Mouse (Mus musculus) heart, embryonic 14.5 days (tissue): ENCODE results near the gene Accsl. TPM values are rescaled to one million over a fixed set of nuclear protein-coding genes. Genes with fewer than 3 reads are reported as not detected.

ENCODE experiments used
- ATAC-seq: fragments of 200-750 bp; cut with Nextera tagmentation; 2 replicates; pipeline ENCODE4 v1.8.0; 2017; ENCODE audit warnings: low read depth, moderate TSS enrichment; ENCODE audit not compliant: insufficient number of reproducible peaks, insufficient read depth, low FRiP score
- H3K27ac ChIP-seq, 2 experiments: fragments of 200-500 bp in 1 of 2; fragments of 300-500 bp in 1 of 2; sonication (generic) in 1 of 2; replicated peaks in 1 of 2; 2 replicates each; pipeline ENCODE4 v1.5.1; 2012 to 2014; ENCODE audit warnings: low read depth in 2 of 2, low read length in 2 of 2, control low read depth in 1 of 2, mild to moderate bottlenecking in 1 of 2, mixed read lengths in 1 of 2; ENCODE audit not compliant: control insufficient read depth in 1 of 2, insufficient read depth in 1 of 2
- H3K27me3 ChIP-seq: fragments of 300-500 bp; sonication (generic); 2 replicates; pipeline ENCODE4 v1.6.1; 2014; ENCODE audit warnings: mild to moderate bottlenecking, low read length, control low read depth; ENCODE audit not compliant: control insufficient read depth, insufficient read depth
- H3K36me3 ChIP-seq: fragments of 300-500 bp; sonication (generic); 2 replicates; pipeline ENCODE4 v1.6.1; 2014; ENCODE audit warnings: mild to moderate bottlenecking, control low read depth, low read length, mixed read lengths; ENCODE audit not compliant: control insufficient read depth, insufficient read depth
- H3K4me1 ChIP-seq, 2 experiments: fragments of 200-500 bp in 1 of 2; fragments of 300-500 bp in 1 of 2; sonication (generic) in 1 of 2; 2 replicates each; pipeline ENCODE4 v1.6.1; 2012 to 2014; ENCODE audit warnings: low read length in 2 of 2, control low read depth in 1 of 2, mixed read lengths in 1 of 2; ENCODE audit not compliant: control insufficient read depth in 2 of 2, insufficient read depth in 2 of 2
- H3K4me2 ChIP-seq: fragments of 300-500 bp; sonication (generic); 2 replicates; pipeline ENCODE4 v1.6.1; 2014; ENCODE audit warnings: mild to moderate bottlenecking, low read length
- H3K4me3 ChIP-seq, 2 experiments: fragments of 200-500 bp in 1 of 2; fragments of 300-500 bp in 1 of 2; sonication (generic) in 1 of 2; 2 replicates each; pipeline ENCODE4 v1.5.1; 2012 to 2014; ENCODE audit warnings: low read length in 2 of 2, mild to moderate bottlenecking in 2 of 2, control low read depth in 1 of 2, low read depth in 1 of 2, moderate library complexity in 1 of 2; ENCODE audit not compliant: control insufficient read depth in 1 of 2, insufficient read depth in 1 of 2
- H3K9ac ChIP-seq: fragments of 300-500 bp; sonication (generic); 2 replicates; pipeline ENCODE4 v1.6.1; 2014; ENCODE audit warnings: mild to moderate bottlenecking, low read length
- H3K9me3 ChIP-seq: fragments of 300-500 bp; sonication (generic); 2 replicates; pipeline ENCODE4 v1.6.1; 2016; ENCODE audit warnings: low read length, control low read depth; ENCODE audit not compliant: control insufficient read depth
- WGBS: fragments of 180-500 bp; shearing (Covaris S2); extraction: QIAGEN DNeasy Blood & Tissue Kit; methylation state at CpG from one replicate; pipeline ENCODE4 v1.1.7; 2014; 5-methylcytosine and 5-hydroxymethylcytosine counted together
- polyA plus RNA-seq: library from polyadenylated mRNA; unstranded; fragments of >200 nt; fragmentation: Nextera tagmentation; extraction: Ambion mirVana; gene quantifications from 2 replicates; pipeline ENCODE4 v1.2.1, GENCODE M21; 2014

The Accsl gene
- polyA plus RNA-seq, 1 experiment from 2014 or later: not detected

DNA sequence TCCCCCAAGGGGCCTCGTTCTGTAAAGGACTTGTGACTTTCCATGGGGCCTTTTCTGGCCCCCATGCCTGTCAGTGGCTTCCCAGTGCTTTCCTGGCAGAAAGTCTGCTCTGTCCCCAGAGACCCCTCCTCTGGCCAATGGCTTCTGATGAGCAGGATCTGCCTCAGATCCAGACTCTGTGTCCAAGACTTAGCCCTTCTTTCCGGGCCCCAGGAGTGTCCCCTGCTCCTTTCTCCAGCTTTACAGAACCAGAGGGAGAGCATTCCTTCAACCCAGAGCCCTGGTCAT is 5.2 kb upstream of the Accsl start:
- Histone ChIP-seq H3K27ac (no peak overlapping the region), H3K9ac (no peak overlapping the region), H3K9me3 (no peaks in the 10 kb centered on the region), H3K27me3 (no peaks in the 10 kb centered on the region), H3K36me3 (no peaks in the 10 kb centered on the region), H3K4me1 (peaks cover 10 to 12% of the 10 kb centered on the region in 2 experiments; a peak in 2 of 4 replicates), H3K4me3 (no peak overlapping the region), H3K4me2 (no peak overlapping the region)
- ATAC-seq: no peak
- 24% methylated on average over 2 of the region's 2 CpGs for WGBS

DNA sequence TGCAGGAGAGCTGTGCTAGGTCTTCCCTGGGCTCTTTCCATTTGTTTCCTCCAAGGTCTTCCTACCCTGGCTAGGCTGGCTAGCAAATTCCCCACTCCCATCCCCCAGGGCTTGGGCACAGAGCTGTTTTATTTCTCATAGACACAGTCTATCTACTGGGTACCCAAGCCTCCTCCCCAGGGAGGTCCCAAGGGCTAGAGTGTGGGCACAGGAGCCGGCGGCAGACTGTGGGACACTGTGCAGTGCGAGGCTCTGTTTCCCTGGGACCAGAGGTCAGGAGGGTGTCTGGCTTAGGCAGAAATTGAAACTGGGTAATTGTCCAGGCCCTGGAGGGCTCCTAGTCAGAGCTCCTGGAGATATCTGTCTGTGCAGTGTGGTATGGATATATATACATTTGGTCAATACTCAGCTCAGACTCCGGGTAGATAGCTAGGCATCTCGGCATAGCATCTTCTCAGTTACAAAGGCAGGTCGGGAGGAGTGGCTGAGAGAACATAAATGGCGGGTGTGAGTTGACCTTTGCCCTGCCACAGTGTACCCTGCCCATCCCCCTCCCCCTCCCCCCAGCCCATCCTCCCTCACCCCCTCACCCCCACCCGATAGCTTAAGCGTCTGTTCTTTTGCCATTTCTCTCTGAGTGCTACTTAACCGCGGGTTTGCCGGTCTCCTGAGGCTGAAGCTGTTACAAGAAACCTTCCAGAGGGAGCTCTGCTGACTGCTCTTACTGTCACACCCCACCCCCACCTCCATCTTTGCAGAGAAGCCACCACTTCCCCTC is 4.7 kb upstream of the Accsl start:
- Histone ChIP-seq H3K4me3 (no peak overlapping the region), H3K4me2 (no peak overlapping the region), H3K36me3 (no peaks in the 10 kb centered on the region), H3K27me3 (peaks cover under 1% of the 10 kb centered on the region; the same call in 1 of the 2 replicates), H3K9me3 (no peaks in the 10 kb centered on the region), H3K4me1 (peaks cover 10 to 12% of the 10 kb centered on the region in 2 experiments; a peak in 2 of 4 replicates), H3K9ac (no peak overlapping the region), H3K27ac (no peak overlapping the region)
- no peak for ATAC-seq
- 26% methylated on average over 12 of the region's 12 CpGs for WGBS

DNA sequence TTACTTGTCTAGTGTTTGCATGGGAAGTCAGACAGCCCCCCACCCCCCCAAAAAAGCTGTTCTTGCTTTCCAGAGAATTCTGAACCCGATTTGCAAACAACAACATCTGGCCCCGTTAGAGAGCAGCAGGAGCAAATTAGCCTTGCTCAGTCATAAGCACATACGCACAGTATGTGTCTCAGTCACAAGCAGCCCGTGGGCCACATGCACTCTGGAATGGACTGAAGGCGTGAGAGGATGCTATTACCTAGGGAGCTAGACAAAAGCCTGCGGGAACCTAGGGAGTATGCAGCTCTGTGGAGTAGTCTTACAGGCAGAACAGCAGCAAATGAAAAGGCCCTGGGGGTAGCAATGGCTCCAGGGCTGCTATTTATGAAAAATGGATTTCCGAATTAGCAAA is 3.3 kb upstream of the Accsl start:
- ATAC-seq: no peak
- WGBS: 85% methylated on average over 7 of the region's 7 CpGs
- no peak overlapping the region for H3K4me3 ChIP-seq
- no peak overlapping the region for H3K4me2 ChIP-seq
- no peak overlapping the region for H3K9ac ChIP-seq
- H3K9me3 ChIP-seq: no peaks in the 10 kb centered on the region
- no peaks in the 10 kb centered on the region for H3K36me3 ChIP-seq
- peaks cover 8 to 12% of the 10 kb centered on the region in 2 experiments; a peak in 2 of 4 replicates for H3K4me1 ChIP-seq
- H3K27ac ChIP-seq: no peak overlapping the region
- peaks cover 5% of the 10 kb centered on the region; the same call in 1 of the 2 replicates for H3K27me3 ChIP-seq

DNA sequence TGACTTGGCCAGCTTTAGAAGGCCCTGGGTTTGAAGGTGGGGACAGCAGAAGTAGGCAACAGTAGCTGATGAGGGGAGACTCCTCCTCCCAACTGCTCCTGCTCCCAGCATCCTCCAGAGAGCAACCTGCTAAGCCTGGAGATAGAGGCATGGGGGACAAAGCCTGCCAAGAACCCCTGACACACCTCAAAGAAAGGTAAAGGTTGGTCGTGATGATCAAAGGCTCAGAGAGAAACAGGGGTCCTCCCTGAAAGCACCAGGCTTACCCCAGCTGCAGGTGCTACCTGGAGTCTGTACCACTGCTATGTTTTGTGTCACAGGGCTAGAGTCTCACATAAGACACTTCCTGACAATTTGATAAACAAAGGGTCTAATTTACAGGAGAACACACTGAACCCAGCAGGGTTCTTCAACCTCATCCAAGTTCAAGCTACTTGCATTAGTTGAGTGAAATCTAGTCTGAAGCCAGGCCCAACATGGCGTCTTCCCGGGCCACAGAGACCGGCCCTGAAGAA is 2.5 kb upstream of the Accsl start:
- whole genome bisulfite sequencing: 85% methylated on average over 4 of the region's 4 CpGs
- ATAC-seq: no peak

DNA sequence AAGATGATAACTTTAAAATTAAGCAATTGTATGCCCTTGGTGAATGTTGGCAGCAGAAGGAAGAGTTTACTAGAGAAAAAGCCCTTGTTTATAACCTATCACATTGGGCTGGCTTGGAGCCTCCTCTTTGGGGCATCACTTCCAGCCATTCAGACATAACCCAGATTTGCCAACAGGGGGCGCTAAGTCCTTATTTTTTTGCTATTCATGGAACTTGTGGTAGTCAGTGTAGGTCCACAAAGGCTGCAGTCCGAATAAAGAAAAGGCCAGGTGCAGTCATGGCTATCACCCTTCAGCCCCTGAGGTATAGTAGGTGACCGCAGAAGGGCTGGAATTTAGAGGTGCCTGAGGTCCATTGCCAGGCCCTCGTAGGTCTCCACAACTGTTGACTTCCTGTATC is 1.9 kb upstream of the Accsl start:
- Histone ChIP-seq H3K27ac (no peak overlapping the region), H3K9ac (no peak overlapping the region), H3K4me1 (peaks cover 5% of the 10 kb centered on the region in 2 experiments; a peak in 1 of 4 replicates), H3K9me3 (no peaks in the 10 kb centered on the region), H3K27me3 (peaks cover 5% of the 10 kb centered on the region; the same call in 1 of the 2 replicates), H3K4me2 (no peak overlapping the region), H3K36me3 (no peaks in the 10 kb centered on the region), H3K4me3 (no peak overlapping the region)
- no peak for ATAC-seq
- WGBS: 41% methylated on average over 4 of the region's 4 CpGs

More for the DNA sequence above, 2.5 kb upstream of the Accsl start:
- H3K27me3 ChIP-seq: peaks cover 5% of the 10 kb centered on the region; the same call in 1 of the 2 replicates
- H3K9ac ChIP-seq: no peak overlapping the region
- no peak overlapping the region for H3K4me3 ChIP-seq
- no peaks in the 10 kb centered on the region for H3K9me3 ChIP-seq
- H3K36me3 ChIP-seq: no peaks in the 10 kb centered on the region
- peaks cover 6% of the 10 kb centered on the region in 2 experiments; a peak in 1 of 4 replicates for H3K4me1 ChIP-seq
- no peak overlapping the region for H3K27ac ChIP-seq
- no peak overlapping the region for H3K4me2 ChIP-seq

DNA sequence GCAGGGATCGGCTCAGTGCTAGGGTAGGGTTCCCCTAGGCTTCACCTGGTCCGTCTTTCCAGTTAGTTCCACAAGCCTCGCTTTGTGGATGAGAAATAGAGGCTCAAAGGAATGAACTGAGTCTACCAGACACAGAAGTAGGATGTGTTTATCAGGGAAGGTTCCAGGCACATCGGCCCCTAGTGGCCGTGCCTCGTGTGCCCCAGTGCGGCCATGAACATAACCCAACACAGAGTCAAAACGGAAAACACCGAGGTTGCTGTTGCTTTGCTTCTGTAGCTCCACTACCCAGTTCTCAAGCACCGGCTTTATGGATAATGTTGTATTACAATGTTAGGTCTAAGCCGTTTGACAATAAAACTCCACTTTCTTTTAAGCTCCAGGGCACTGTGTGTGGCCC is 391 bp downstream of the Accsl start:
- Histone ChIP-seq H3K4me3 (no peak overlapping the region), H3K4me1 (no peaks in the 10 kb centered on the region), H3K27ac (no peak overlapping the region), H3K9ac (no peak overlapping the region), H3K9me3 (no peaks in the 10 kb centered on the region), H3K36me3 (no peaks in the 10 kb centered on the region), H3K27me3 (peaks cover 5% of the 10 kb centered on the region; the same call in 1 of the 2 replicates), H3K4me2 (no peak overlapping the region)
- ATAC-seq: no peak
- WGBS: 79% methylated on average over 11 of the region's 11 CpGs

DNA sequence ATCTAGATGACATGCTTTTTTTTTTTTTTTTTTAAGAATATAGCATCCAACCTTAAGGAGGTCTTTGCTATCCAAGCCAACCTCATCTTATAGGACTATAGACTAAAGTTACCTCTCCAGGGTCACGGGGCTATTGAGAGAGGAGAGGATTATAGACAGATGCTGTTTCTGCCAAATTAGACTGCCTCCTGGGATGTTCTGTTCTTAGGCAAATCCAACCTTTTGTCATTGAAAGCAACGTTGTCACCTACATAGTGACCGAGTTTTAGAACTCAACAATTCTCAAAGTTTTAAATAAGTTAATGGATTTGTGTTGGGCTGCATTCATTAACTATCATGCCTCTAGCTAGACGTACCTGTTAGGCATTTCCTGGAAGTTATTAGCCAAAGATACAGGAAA is 5.7 kb downstream of the Accsl start:
- no peak for ATAC-seq
- no peak overlapping the region for H3K4me3 ChIP-seq
- no peaks in the 10 kb centered on the region for H3K36me3 ChIP-seq
- no peaks in the 10 kb centered on the region for H3K4me1 ChIP-seq
- H3K27ac ChIP-seq: no peak overlapping the region
- H3K9me3 ChIP-seq: no peaks in the 10 kb centered on the region
- 65% methylated on average over 4 of the region's 4 CpGs for WGBS
- H3K4me2 ChIP-seq: no peak overlapping the region
- H3K27me3 ChIP-seq: peaks cover under 1% of the 10 kb centered on the region; the same call in 1 of the 2 replicates
- H3K9ac ChIP-seq: no peak overlapping the region
